Mouse (Mus musculus) heart, postnatal 36 days (tissue): ENCODE results near the gene Ermap. TPM values are rescaled to one million over a fixed set of nuclear protein-coding genes. Genes with fewer than 3 reads are reported as not detected.

Experiments
- DNase-seq, 2 experiments: peaks; one replicate each; pipeline ENCODE4 v3.0.0; 2021 to 2022
- intact Hi-C: fragments of 180-260 bp; cut with DNase I; formaldehyde crosslinking; loops from one replicate; pipeline ENCODE4 v1.15.1; 2025
- total RNA-seq, 2 experiments: library from RNA; stranded (reverse); gene quantifications; 2 replicates each; pipeline ENCODE4 v1.2.3; 2021

Gene Ermap
- total RNA-seq, 2 experiments from 2014 or later, result 0.11 TPM; not detected in 1

DNA sequence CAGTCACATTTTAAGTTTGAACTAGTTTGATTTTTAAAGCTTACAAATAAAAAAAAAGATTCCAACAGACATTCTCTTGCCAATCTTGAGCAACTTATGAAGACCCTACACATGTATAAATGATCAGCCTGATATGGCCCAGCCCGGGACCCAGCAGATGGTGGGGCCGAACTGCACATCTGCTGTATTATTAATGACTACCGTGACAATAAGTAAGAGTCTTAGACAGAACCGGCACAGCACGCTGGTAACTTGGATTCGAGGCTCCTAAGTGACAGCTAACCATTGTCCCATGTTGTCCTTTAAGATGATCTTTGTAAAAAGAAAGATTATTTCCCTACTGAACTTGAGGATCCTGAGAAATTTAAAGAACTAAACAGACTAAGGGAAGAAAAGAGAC is 419 bp downstream of the Ermap start:
- intact Hi-C loops, result no loop called here
- no peak for DNase-seq

DNA sequence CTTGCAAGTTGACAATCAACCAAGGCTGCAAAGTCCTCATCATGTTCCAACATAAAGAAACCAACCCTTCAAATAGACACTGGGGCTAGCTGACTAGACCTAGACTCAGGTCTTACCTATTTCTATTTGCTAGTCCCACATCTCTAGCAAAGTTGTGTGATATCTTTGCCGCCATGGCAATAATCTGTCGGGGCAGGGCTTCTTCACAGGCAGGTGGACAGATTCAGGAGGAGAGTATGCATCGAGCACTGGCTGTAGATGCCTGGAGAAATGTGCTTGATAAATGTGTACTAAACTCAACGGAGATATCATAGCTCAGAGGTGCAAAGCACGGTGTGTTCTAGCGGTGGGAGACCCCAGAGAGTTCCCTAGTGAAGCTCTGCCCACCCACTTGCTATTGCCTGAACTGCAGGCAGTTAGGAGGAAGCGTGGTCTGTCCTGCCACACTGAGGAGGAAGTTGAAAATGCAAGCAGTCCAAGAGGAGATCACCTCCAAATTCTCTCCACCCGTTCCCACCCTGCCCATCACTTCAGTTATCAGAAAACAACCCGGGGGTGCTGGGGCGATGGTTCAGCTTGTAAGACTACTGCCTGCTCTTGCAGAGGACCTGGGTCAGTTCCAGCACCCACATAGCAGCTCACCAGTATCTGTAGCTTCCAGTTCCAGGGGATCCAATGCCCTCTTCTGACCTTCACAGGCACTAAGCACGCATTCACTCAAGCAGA is 1.6 kb downstream of the Ermap start:
- intact Hi-C loops, result no loop called here
- no peak for DNase-seq

DNA sequence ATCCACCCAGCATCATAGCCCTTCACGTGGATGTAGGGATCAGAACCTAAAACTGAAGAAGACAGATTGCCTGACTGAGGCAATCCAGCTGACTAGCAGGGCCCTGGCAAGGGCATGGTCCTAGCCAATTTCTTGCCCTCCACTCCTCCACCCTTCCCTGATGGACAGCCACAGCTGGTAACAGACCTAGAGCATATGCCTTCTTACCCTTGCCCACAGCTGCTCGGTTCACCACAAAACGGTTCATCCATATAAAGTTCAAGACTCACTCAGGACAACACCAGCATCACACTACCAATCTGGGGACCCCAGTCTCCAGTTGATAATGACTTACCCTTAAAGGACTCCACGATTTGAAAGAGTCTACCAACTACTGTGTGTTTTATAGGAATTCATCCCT is 4.0 kb downstream of the Ermap start:
- intact Hi-C loops, result no loop called here
- no peak for DNase-seq

DNA sequence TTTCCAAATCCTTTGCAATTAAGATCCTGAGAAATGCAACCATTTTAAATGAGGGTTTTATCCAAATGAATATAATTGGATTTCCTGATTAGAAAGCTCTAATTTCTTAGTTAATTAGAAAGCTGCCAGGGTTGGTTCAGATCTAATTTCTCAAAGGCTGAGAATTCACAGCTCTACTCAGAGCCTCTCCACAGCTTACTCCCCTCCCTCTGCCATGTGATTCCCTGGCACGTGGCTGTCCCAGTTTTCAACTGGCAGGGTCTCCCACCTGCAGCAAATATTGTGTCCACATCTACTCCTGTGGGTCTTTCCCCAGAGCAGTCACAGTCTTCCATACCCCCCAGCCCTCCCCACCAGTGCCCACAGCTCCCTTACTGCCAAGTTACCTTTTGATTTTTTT is 6.3 kb downstream of the Ermap start:
- intact Hi-C loops, result no loop called here
- no peak for DNase-seq

DNA sequence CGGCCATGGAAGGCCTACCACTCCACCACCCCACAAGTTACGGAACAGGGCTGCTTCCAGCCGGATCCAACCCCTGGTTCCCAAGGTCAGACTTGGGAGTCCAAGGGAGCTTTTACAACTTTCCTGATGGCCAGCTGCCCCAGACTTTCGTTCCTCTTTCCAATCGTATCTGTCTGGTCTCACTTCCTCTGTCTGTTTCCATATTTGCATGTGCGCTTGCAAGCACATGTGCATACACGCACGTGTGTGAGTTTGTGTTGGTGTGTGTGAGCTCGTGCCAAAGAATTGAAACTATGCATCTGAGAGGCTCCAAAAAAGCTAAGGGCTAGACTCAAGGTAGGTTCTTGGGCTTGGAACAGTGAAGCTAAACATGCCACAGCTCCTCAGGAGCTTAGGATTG is 8.4 kb downstream of the Ermap start:
- intact Hi-C loops, result no loop called here

DNA sequence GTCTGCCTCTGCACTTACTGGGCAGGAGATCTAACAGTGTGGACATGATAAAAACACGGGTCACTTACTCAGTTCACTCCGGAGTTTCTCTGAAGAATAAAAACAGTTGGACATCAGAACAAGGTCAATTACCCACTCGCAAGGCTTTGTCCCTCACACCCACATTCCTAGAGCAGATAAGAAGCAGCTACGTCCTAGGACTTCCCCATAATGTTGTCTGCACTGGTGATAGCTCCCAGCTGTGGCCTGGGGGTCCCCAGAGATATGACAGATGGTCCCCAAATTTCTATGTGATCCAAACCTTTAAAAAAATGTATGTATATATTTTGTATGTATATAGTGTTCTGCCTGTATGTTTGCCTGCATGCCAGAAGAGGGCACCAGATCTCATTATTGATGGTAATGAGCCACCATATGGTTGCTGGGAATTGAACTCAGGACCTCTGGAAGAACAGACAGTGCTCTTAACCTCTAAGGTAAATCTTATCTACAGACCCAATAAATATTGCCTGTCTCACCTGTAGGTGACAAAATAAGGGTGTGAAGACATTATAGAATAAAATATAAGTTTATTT is 9.6 kb downstream of the Ermap start:
- intact Hi-C loops, result no loop called here
- no peak for DNase-seq

More for the DNA sequence above, 8.4 kb downstream of the Ermap start:
- no peak for DNase-seq

DNA sequence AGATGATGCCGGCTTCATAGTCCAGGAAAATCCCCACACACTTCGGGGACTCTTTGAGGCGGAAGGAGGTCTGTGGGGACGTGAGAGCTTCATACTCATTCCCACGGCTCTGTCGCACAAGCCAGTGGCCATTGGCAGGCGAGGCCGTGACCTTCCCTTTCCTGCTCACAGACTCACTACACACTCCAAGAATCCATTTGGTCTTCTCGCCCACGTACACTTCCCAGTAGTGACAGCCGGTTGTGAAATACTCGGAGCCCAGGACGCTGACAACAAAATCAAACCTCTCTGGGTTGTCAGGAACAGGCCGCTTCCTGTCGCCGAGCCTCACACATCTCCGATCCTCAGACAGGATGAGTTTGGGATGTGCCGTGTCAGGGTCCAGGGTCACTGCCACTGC is 11.5 kb downstream of the Ermap start:
- DNase-seq, result peak; percentile 20 to 40
- intact Hi-C loops, result loop anchor here (2.0 to 10.0 kb wide), 3 partner anchors 54 to 556 kb away; partner anchors contain the start of genes AU022252, Foxj3, Frg2f1 and Hivep3

DNA sequence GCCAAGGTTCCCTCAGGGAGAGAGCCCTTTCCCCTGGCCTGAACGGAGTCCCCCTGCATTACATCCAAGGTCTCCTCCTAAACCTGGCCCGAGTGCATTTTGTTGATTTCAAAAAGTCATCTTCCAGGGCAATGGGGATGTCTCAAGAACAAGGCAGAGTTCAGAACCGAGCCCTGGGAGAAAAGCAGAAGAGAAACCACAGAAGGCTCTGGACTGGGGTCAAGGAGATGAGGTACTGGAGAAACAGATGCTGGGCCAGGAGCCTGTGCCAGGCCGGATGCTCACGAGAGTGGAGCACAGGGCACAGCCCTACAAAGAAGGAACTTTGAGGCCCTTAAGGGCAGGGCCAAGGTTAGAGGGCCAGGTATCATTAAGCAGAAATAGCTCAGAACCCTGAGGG is 12.1 kb downstream of the Ermap start:
- intact Hi-C loops, result loop anchor here (2.0 to 10.0 kb wide), 3 partner anchors 55 to 557 kb away; partner anchors contain the start of genes AU022252, Foxj3, Frg2f1 and Hivep3
- DNase-seq, result peak; percentile 24 to 31

DNA sequence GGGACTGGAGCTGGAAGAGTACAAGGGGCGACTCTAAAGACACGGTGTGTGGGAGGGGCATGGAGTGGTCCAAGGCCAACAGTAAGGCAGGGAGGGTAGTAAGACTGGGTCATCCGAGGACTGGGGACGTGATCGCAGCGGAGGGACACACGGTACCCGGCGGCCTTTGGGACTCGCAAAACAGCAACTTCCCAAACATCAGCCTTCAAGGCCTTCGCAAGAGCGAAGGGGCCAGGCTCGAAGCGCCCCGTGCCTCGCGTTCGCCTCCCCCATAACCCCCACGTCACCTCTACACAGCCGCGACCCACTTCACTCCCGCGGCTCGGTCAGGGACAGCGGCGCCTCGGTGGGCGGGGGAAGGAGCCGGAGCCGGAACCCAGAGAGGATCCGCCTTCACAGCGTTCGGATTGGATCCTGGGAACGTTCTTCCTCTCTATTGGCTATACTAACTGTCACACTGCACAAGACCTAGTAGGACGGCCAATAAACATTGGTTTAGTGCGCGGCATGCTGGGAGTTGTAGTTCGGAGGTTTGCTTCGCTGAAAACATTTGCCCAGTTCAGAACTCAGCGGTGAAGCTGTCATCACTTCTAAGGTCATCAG is 15.9 kb downstream of the Ermap start, which contains the start of gene Zfp691:
Gene Zfp691, minus strand, starts transcription at position 345 of the 603 bp plus-strand sequence.
- intact Hi-C loops, result loop anchor here (2.0 to 10.0 kb wide), 3 partner anchors 21 to 561 kb away; partner anchors contain the start of genes Foxj3, Frg2f1, Hivep3 and Svbp
- DNase-seq, result peak; percentile 92

DNA sequence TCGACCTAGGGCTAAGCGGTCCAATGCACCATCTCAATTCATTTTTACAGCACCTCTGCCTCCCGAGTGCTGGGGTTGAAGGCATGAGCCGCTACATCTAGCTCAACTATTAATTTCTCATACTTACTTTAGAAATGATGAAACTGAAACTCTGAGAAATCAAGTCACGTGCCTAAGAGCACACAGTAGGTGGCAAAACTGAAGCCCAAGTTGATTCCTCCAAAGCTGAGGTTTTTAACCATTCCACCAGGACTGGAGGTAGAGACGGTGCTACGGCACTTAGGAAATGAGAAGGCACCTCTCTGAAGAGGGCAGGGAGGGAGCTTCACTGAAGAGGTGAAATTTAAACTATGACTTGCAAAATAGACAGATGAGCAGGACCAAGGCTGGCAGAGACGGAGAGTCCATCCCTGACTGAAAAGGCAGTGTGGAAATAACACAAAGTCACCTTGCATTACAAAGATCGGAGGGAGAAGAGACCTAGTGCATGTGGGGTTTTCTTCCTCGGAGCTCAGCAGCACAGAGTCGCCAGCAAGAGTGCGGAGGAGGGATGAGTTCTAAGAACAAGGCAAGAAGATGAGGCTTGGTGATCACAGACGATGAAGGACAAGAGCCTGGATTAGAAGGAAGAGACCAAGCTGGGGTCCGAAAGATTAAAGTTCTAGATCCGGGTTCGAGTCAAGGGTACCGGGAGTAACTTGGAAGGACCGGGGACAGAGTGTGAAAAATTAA is 16.7 kb downstream of the Ermap start:
- DNase-seq, result peak in 1 of 2 experiments; percentile 21
- intact Hi-C loops, result loop anchor here (2.0 to 10.0 kb wide), 3 partner anchors 22 to 562 kb away; partner anchors contain the start of genes Foxj3, Frg2f1, Hivep3 and Svbp

DNA sequence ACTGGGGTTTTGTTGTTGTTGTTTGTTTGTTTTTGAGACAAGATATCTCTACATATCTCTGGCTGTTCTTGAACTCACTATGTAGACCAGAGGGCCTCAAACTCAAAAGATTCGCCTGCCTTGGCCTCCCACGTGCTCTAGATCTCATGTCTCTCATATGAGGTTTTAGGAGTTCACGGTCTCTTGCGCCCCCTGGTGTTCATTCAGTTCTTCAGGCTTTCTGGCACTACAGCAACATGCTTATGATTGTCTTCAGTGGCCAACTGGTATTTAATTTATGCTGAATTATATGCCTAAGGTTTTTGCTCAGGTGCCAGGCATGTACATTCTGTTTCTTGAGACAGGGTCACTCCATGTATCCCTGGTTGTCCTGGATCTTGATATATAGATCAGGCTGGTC is 22.1 kb downstream of the Ermap start:
- intact Hi-C loops, result loop anchor here (1.0 to 2.0 kb wide), 2 partner anchors 35 to 162 kb away; no protein-coding TSS in a partner anchor
- peak; percentile 80 to 86 for DNase-seq

DNA sequence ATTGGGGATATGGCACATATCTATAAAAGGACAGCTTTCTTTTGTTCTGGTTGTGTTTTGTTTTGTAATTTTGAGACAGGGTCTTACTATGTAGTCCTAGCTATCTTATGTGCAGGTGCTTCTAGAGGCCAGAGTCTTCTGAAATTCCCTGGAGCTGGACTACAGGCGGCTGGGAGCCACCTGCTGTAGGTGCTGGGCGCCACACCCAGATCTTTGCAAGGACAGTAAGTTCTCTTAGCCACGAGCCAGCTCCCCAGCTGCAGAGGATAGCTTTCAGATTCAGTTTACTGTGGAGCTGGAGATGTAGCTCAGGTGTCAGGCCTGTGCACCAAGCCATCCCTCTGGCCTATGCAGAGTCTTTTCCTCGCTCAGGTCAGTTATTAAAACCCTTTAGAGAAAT is 22.7 kb downstream of the Ermap start:
- intact Hi-C loops, result loop anchor here (1.0 kb wide), 1 partner anchor 162 kb away; no protein-coding TSS in a partner anchor
- no peak for DNase-seq

DNA sequence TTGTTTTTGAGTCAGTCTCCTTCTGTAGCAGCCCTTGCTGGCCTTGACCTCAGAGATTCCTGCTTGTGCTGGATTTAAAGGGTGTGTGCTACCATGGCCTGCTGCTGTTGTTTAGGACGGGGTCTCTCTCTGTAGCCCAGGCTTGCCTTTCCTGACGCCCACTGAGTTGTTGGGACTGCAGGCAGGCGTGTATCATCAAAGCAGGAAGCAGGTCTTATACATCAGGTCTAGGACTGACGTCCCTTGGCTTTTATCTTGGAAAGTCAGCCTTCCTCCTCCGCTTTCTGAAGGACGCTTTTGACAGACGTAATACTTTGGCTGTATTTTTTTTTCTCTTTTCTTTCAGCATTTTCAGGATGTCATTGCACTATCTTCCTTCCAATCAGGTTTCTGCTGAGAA is 23.9 kb downstream of the Ermap start:
- DNase-seq, result no peak
- intact Hi-C loops, result no loop called here

DNA sequence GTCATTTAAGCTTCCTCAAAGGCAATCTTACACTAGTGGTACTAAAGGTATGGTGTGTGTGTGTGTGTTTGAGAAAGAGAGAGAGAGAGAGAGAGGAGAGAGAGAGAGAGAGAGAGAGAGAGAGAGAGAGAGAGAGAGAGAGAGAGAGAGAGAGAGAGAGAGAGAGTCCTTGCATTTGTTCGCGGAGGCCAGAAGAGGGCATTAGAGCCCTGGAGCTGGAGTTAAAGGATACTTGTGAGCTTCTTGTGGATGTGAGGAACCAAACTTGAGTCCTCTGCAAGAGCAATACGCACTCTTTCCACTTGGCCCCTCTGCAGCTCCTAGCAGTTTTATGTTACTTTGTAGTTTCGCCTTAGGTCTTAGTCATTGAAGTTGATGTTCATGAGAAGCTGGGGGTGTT is 26.8 kb downstream of the Ermap start:
- intact Hi-C loops, result no loop called here
- no peak for DNase-seq

DNA sequence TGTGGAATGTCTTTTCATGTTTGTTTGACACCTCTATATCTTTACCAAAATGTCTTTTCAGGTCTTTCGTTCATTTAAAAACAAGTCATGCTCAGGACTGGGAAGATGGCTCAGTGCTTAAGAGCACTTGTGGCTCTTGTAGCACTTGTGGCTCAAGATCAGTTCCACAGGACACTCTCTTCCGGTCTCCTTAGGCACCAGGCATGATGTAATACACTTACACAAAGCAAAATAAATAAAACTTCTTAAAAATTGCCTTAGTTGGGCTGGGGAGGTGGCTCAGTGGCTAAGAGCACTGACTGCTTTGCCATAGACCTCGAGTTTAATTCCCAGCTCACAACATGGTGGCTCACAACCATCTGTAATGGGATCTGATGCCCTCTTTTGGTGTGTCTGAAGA is 28.5 kb downstream of the Ermap start:
- no peak for DNase-seq
- intact Hi-C loops, result no loop called here

DNA sequence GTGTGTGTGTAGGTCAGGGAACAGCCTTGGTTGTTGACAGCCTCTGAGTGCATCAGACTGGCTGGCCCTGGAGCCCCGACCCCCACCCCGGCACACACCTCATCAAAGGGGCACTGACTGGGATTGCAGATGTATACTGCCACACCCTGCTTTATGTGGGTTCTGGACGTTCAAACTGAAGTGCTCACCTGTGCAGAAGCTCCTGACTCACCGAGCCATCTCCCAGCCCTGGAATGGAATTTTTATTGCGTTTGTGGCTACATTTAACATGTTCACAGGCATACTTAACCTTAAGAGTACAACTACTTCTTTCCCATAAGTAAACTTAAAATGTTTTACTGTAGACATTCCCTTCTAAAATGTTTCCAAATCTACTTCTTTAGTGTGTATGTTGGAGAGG is 31.9 kb downstream of the Ermap start:
- DNase-seq, result no peak
- intact Hi-C loops, result loop anchor here (2.0 kb wide), 1 partner anchor 49 kb away; no protein-coding TSS in a partner anchor

DNA sequence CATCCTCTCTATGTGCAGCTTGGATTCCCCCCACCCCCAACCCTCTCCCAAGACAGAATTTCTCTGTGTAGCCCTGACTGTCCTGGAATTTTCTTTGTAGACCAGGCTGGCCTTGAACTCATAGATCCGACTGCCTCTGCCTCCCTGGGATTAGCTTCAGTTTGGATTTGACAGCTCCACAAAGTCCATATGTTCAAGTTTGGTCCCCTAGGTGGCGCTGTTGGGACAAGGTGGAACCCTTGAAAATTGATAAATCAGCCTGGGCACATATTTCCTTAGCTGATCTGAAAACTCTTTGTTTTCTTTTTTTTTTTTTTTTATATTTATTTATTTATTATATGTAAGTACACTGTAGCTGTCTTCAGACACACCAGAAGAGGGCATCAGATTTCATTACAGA is 32.6 kb downstream of the Ermap start:
- DNase-seq, result peak; percentile 60 to 78
- intact Hi-C loops, result loop anchor here (2.0 kb wide), 1 partner anchor 50 kb away; no protein-coding TSS in a partner anchor

DNA sequence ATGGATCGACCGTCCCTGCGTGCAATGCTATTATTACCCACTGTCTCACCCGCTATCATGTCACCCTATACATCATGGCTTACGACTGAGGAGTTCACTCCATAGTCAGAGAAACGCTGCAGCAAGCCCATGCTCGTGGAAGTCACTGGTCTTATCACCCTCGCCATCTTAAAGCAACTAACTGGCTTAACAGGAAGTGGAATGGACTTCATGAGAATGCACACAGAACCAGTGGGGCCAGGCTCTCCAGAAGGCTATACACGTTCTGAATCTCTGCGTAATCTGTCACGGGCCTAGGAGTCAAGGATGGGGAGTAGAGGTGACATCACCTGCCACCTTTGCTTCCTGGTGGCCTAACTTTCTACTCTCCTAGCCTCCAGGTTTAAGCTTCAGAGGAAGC is 41.1 kb downstream of the Ermap start:
- intact Hi-C loops, result no loop called here
- DNase-seq, result no peak

DNA sequence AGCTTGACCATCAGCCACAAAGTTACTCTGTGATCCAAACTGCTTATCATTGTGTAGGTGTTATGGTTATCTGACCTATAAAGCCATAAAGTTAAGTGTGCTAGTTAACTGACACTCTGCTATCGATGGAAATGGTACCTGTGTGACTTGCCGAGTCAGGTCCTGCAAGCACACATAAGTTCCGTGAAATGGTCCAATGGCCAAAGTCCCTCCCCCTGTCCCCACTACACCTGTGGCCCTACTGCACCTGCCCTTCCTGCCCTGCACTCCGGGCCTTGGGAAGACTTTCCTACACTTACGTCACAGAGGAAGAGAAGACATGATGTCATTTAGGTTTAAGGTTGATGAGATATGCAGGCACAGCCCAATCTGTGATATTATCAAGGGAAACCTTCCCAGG is 42.5 kb downstream of the Ermap start:
- DNase-seq, result no peak
- intact Hi-C loops, result no loop called here

DNA sequence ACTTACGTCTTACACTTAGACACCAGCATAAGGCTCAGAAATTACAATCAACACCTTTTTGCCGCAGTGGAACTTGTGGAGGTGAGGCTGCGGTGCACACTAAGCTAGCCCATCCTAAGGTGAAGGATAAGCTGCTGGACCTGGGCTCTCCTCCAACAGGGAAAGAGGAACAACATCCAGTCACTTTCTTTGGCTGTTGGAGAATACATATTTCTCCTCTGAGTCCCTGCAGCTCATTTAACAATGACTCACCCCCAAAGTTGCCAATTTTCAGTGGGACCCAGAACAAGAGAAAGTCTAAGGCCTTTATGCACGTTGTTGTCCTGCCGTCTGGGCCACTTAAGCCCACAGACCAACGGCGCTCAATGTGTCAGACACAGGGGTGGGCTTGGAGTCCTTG is 43.0 kb downstream of the Ermap start:
- intact Hi-C loops, result no loop called here
- no peak for DNase-seq
